ENCODE assay signal across 7 mouse cellular contexts in the genomic region with DNA sequence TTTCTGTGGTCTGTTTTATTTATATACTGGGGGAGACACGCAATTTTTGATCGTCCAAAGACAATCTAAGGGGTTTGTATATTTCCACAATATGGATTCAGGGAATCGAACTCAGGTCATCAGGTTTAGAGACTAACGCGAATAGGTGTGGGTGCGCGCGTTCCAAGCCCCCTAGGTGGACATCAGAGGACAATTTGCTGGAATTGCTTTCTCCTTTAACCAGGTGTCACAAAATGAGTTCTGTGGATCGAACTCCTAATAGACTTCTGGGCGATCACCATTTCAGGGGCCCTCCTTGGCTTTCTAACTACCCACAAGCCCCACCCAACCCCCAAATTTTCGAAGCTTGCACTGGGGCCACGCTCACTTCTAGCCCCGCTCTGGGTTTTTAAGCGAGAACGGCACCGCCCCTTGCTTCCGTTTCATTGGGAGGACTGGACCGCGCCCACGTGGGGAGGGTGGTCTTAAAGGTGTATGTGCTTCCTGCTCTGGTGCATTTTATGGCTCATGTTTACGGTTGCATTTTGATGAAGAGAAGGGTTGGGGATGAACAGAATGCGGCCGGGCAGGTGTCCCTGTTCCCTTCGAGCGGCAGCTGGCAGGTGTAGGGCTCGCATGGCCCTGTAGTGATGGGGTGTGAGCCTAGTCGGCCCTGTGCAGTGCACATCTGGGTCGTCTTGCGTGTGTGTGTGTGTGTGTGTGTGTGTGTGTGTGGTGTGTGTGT. TPM values are rescaled to one million over a fixed set of nuclear protein-coding genes. Genes with fewer than 3 reads are reported as not detected.
DNase-seq lines count a peak whose midpoint lies in the region; ATAC-seq lines count a peak whose summit lies in the region.

No protein-coding gene starts in this region.

- no peaks in the 10 kb centered on the region for H3K9me3 ChIP-seq in intestine, embryonic 15.5 days
- H3K9me3 ChIP-seq in limb, embryonic 11.5 days (ENCODE audit: control insufficient read depth, low read length): no peaks in the 10 kb centered on the region
- H3K9me3 ChIP-seq in midbrain, embryonic 12.5 days: no peaks in the 10 kb centered on the region

- peaks cover 6% of the 10 kb centered on the region; the same call in 1 of the 2 replicates for H3K36me3 ChIP-seq in intestine, embryonic 15.5 days
- H3K36me3 ChIP-seq in limb, embryonic 11.5 days (ENCODE audit: control insufficient read depth, insufficient read depth, low read length): peaks cover 2% of the 10 kb centered on the region; the same call in 1 of the 2 replicates
- peaks cover 7% of the 10 kb centered on the region for H3K36me3 ChIP-seq in midbrain, embryonic 12.5 days

- H3K4me1 ChIP-seq in intestine, embryonic 15.5 days (replicated peaks): peaks cover 23% of the 10 kb centered on the region
- peaks cover 16% of the 10 kb centered on the region for H3K4me1 ChIP-seq in limb, embryonic 11.5 days (ENCODE audit: control insufficient read depth, insufficient read depth, low read length)
- H3K4me1 ChIP-seq in midbrain, embryonic 12.5 days: peaks cover 26% of the 10 kb centered on the region

- peak overlapping the region; percentile 72 for H3K4me3 ChIP-seq in intestine, embryonic 15.5 days (replicated peaks)
- H3K4me3 ChIP-seq in limb, embryonic 11.5 days (ENCODE audit: low read depth, low read length): peak overlapping the region; percentile 91
- peak overlapping the region; percentile 94 for H3K4me3 ChIP-seq in midbrain, embryonic 12.5 days

- peak overlapping the region; percentile 89 for H3K4me2 ChIP-seq in intestine, embryonic 15.5 days (replicated peaks)
- peak overlapping the region; percentile 91 for H3K4me2 ChIP-seq in limb, embryonic 11.5 days (ENCODE audit: low read depth, severe bottlenecking)
- H3K4me2 ChIP-seq in midbrain, embryonic 12.5 days (replicated peaks): peak overlapping the region; percentile 94

- WGBS in intestine, embryonic 15.5 days: 1% methylated on average over 29 of the region's 29 CpGs
- WGBS in limb, embryonic 11.5 days: 4% methylated on average over 29 of the region's 29 CpGs
- WGBS in midbrain, embryonic 12.5 days: 6% methylated on average over 29 of the region's 29 CpGs

- H3K27me3 ChIP-seq in intestine, embryonic 15.5 days (replicated peaks): no peaks in the 10 kb centered on the region
- no peaks in the 10 kb centered on the region for H3K27me3 ChIP-seq in limb, embryonic 11.5 days (ENCODE audit: control insufficient read depth, insufficient read depth, low read length)
- no peaks in the 10 kb centered on the region for H3K27me3 ChIP-seq in midbrain, embryonic 12.5 days

- peak overlapping the region; percentile 54 for H3K9ac ChIP-seq in intestine, embryonic 15.5 days
- H3K9ac ChIP-seq in limb, embryonic 11.5 days (ENCODE audit: low read length): peak overlapping the region; percentile 34; the same call in 1 of the 2 replicates
- peak overlapping the region; percentile 58 for H3K9ac ChIP-seq in midbrain, embryonic 12.5 days (replicated peaks)

- ATAC-seq in intestine, embryonic 15.5 days: peak; percentile 50
- 0 out of 2 replicates have a peak, but pooled peaks have one; percentile 23 for ATAC-seq in limb, embryonic 11.5 days (ENCODE audit: insufficient number of reproducible peaks, low FRiP score, low TSS enrichment, low read depth)
- no peak; the same call in 1 of the 2 replicates for ATAC-seq in midbrain, embryonic 12.5 days (ENCODE audit: low FRiP score, low read depth)

- DNase-seq in adrenal gland, adult 18-20 months (ENCODE audit: low spot score in 2 of 2): peak; percentile 71 to 77
- DNase-seq in embryo, embryonic 10 days (ENCODE audit: low spot score): peak; percentile 92
- peak; percentile 84 for DNase-seq in gastrocnemius, postnatal 25 days
- peak; percentile 85 for DNase-seq in limb, embryonic 11.5 days (ENCODE audit: low spot score)
- peak; percentile 79 for DNase-seq in spleen, adult 12 weeks (ENCODE audit: low spot score)

- peak overlapping the region; percentile 84 for H3K27ac ChIP-seq in intestine, embryonic 15.5 days
- H3K27ac ChIP-seq in limb, embryonic 11.5 days (replicated peaks; ENCODE audit: low read depth, low read length): peak overlapping the region; percentile 38; the same call in 1 of the 2 replicates
- H3K27ac ChIP-seq in midbrain, embryonic 12.5 days (replicated peaks): peak overlapping the region; percentile 72

RNA-seq across cellular contexts. Expression of a gene that starts 1.0 kb away (rescaled TPM):
- 10 to 100 TPM; 27.3 to 29.7 TPM for total RNA-seq in adrenal gland, adult 18-20 months (2021)
- 10 to 100 TPM; 11.7 to 14.2 TPM for total RNA-seq in gastrocnemius, postnatal 25 days (2021)
- polyA plus RNA-seq in intestine, embryonic 15.5 days (2015; fragmentation: Nextera tagmentation; extraction: Ambion mirVana): 47.2 and 58.4 TPM in 2 replicates
- 53.3 and 56.9 TPM in 2 replicates for polyA plus RNA-seq in limb, embryonic 11.5 days (2014; fragmentation: Nextera tagmentation; extraction: Ambion mirVana)
- 58.6 and 64.9 TPM in 2 replicates for polyA plus RNA-seq in midbrain, embryonic 12.5 days (2016; fragmentation: Nextera tagmentation; extraction: Ambion mirVana)

RNA-seq across cellular contexts. Expression of a gene that starts 7.7 kb away (rescaled TPM):
- total RNA-seq in adrenal gland, adult 18-20 months (2021): 1,000 to 10,000 TPM; 1,443 to 1,598 TPM
- 100 to 1,000 TPM; 838 to 862 TPM for total RNA-seq in gastrocnemius, postnatal 25 days (2021)
- 515 and 540 TPM in 2 replicates for polyA plus RNA-seq in intestine, embryonic 15.5 days (2015; fragmentation: Nextera tagmentation; extraction: Ambion mirVana)
- 428 TPM in 2 replicates for polyA plus RNA-seq in limb, embryonic 11.5 days (2014; fragmentation: Nextera tagmentation; extraction: Ambion mirVana)
- polyA plus RNA-seq in midbrain, embryonic 12.5 days (2016; fragmentation: Nextera tagmentation; extraction: Ambion mirVana): 531 and 534 TPM in 2 replicates

RNA-seq across cellular contexts. Expression of a gene that starts 14.1 kb away (rescaled TPM):
- total RNA-seq in adrenal gland, adult 18-20 months (2021): 10 to 100 TPM; 63.4 to 74.2 TPM
- 10 to 100 TPM; 22.3 to 22.4 TPM for total RNA-seq in gastrocnemius, postnatal 25 days (2021)
- 56.6 and 62.7 TPM in 2 replicates for polyA plus RNA-seq in intestine, embryonic 15.5 days (2015; fragmentation: Nextera tagmentation; extraction: Ambion mirVana)
- polyA plus RNA-seq in limb, embryonic 11.5 days (2014; fragmentation: Nextera tagmentation; extraction: Ambion mirVana): 43.3 and 49.1 TPM in 2 replicates
- polyA plus RNA-seq in midbrain, embryonic 12.5 days (2016; fragmentation: Nextera tagmentation; extraction: Ambion mirVana): 77.3 and 79.6 TPM in 2 replicates

RNA-seq across cellular contexts. Expression of a gene that starts 15.0 kb away (rescaled TPM):
- total RNA-seq in adrenal gland, adult 18-20 months (2021): not detected
- not detected for total RNA-seq in gastrocnemius, postnatal 25 days (2021)
- 0.13 and 0.15 TPM in 2 replicates for polyA plus RNA-seq in intestine, embryonic 15.5 days (2015; fragmentation: Nextera tagmentation; extraction: Ambion mirVana)
- polyA plus RNA-seq in limb, embryonic 11.5 days (2014; fragmentation: Nextera tagmentation; extraction: Ambion mirVana): not detected in 2 replicates
- 0.18 TPM in 1 of 2 replicates, not detected in the other for polyA plus RNA-seq in midbrain, embryonic 12.5 days (2016; fragmentation: Nextera tagmentation; extraction: Ambion mirVana)

RNA-seq across cellular contexts. Expression of a gene that starts 33.2 kb away (rescaled TPM):
- not detected for total RNA-seq in adrenal gland, adult 18-20 months (2021)
- total RNA-seq in gastrocnemius, postnatal 25 days (2021): 10 to 100 TPM; 41.1 to 57.7 TPM
- polyA plus RNA-seq in intestine, embryonic 15.5 days (2015; fragmentation: Nextera tagmentation; extraction: Ambion mirVana): 0.14 TPM in 1 of 2 replicates, not detected in the other
- 0.08 TPM in 1 of 2 replicates, not detected in the other for polyA plus RNA-seq in limb, embryonic 11.5 days (2014; fragmentation: Nextera tagmentation; extraction: Ambion mirVana)
- not detected in 2 replicates for polyA plus RNA-seq in midbrain, embryonic 12.5 days (2016; fragmentation: Nextera tagmentation; extraction: Ambion mirVana)
